Mouse (Mus musculus) midbrain, embryonic 14.5 days (tissue): Measurements from ENCODE around the gene Stambpl1. TPM values are rescaled to one million over a fixed set of nuclear protein-coding genes. Genes with fewer than 3 reads are reported as not detected.

Experiments used
- ATAC-seq: fragments of 200-750 bp; cut with Nextera tagmentation; 2 replicates; pipeline ENCODE4 v1.8.0; 2017; ENCODE audit warnings: moderate number of reproducible peaks, moderate library complexity; ENCODE audit not compliant: low FRiP score, low TSS enrichment
- DNase-seq: peaks from one replicate; pipeline ENCODE4 v3.0.0-alpha.2; 2015
- H3K27ac ChIP-seq: fragments of 300-500 bp; sonication (generic); replicated peaks from 2 replicates; pipeline ENCODE4 v1.5.1; 2014; ENCODE audit warnings: mild to moderate bottlenecking, low read depth, low read length, moderate library complexity
- H3K27me3 ChIP-seq: fragments of 300-500 bp; sonication (generic); 2 replicates; pipeline ENCODE4 v1.6.1; 2014; ENCODE audit warnings: low read length, control low read depth, mixed read lengths; ENCODE audit not compliant: control insufficient read depth, insufficient read depth
- H3K36me3 ChIP-seq: fragments of 300-500 bp; sonication (generic); 2 replicates; pipeline ENCODE4 v1.6.1; 2014; ENCODE audit warnings: low read length, control low read depth; ENCODE audit not compliant: control insufficient read depth, insufficient read depth
- H3K4me1 ChIP-seq: fragments of 300-500 bp; sonication (generic); 2 replicates; pipeline ENCODE4 v1.6.1; 2014; ENCODE audit warnings: mild to moderate bottlenecking, antibody characterized with exemption, low read length, control low read depth; ENCODE audit not compliant: control insufficient read depth, insufficient read depth
- H3K4me2 ChIP-seq: fragments of 300-500 bp; sonication (generic); 2 replicates; pipeline ENCODE4 v1.6.1; 2014; ENCODE audit warnings: mild to moderate bottlenecking, low read length, moderate library complexity
- H3K4me3 ChIP-seq: fragments of 300-500 bp; sonication (generic); replicated peaks from 2 replicates; pipeline ENCODE4 v1.5.1; 2014; ENCODE audit warnings: low read depth, low read length
- H3K9ac ChIP-seq: fragments of 300-500 bp; sonication (generic); replicated peaks from 2 replicates; pipeline ENCODE4 v1.6.1; 2014; ENCODE audit warnings: mild to moderate bottlenecking, low read length, moderate library complexity
- H3K9me3 ChIP-seq: fragments of 300-500 bp; sonication (generic); 2 replicates; pipeline ENCODE4 v1.6.1; 2016; ENCODE audit warnings: low read length, control low read depth, mixed read lengths; ENCODE audit not compliant: control insufficient read depth
- WGBS: fragments of 180-500 bp; shearing (Covaris S2); extraction: QIAGEN DNeasy Blood & Tissue Kit; methylation state at CpG from one replicate; pipeline ENCODE4 v1.1.7; 2014; 5-methylcytosine and 5-hydroxymethylcytosine counted together
- polyA plus RNA-seq: library from polyadenylated mRNA; unstranded; fragments of >200 nt; fragmentation: Nextera tagmentation; extraction: Ambion mirVana; gene quantifications from 2 replicates; pipeline ENCODE4 v1.2.1, GENCODE M21; 2014

Gene Stambpl1
- polyA plus RNA-seq, 1 experiment from 2014 or later: 11.5 TPM

- DNase-seq (no peak), ATAC-seq (no peak)
- WGBS: 91% methylated on average over 8 of the region's 8 CpGs
- Histone ChIP-seq H3K4me3 (no peak overlapping the region), H3K4me2 (no peak overlapping the region), H3K27ac (no peak overlapping the region), H3K27me3 (no peaks in the 10 kb centered on the region), H3K4me1 (no peaks in the 10 kb centered on the region), H3K9ac (no peak overlapping the region), H3K36me3 (no peaks in the 10 kb centered on the region), H3K9me3 (no peaks in the 10 kb centered on the region)
These were observed 14.9 kb downstream of the Stambpl1 start for GRCm38 (mm10) chr19:34206760-34207440.

DNA sequence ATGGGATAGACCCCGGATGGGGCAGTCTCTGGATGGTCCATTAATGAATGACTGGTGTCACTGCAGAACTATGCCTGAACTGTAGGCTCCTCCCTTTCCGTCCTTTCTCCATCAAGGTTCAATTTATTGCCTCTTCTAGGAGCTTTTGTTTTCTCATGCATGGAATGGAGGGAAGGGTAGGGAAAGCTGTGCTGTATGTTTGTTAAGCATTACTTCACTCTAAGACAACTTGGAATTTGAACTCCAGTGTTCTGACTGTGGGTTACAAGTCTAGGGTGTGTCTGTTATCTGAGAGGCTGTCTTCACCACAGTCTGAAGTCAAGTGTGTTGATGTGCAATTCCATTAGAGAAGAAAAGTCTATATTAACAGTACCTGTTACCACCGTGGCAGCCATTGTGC is 17.0 kb downstream of the Stambpl1 start:
- Histone ChIP-seq H3K27me3 (no peaks in the 10 kb centered on the region), H3K9me3 (no peaks in the 10 kb centered on the region), H3K36me3 (no peaks in the 10 kb centered on the region), H3K4me2 (no peak overlapping the region), H3K4me1 (no peaks in the 10 kb centered on the region), H3K9ac (no peak overlapping the region), H3K27ac (no peak overlapping the region), H3K4me3 (no peak overlapping the region)
- WGBS: 89% methylated on average over 3 of the region's 3 CpGs
- no peak for ATAC-seq
- no peak for DNase-seq

DNA sequence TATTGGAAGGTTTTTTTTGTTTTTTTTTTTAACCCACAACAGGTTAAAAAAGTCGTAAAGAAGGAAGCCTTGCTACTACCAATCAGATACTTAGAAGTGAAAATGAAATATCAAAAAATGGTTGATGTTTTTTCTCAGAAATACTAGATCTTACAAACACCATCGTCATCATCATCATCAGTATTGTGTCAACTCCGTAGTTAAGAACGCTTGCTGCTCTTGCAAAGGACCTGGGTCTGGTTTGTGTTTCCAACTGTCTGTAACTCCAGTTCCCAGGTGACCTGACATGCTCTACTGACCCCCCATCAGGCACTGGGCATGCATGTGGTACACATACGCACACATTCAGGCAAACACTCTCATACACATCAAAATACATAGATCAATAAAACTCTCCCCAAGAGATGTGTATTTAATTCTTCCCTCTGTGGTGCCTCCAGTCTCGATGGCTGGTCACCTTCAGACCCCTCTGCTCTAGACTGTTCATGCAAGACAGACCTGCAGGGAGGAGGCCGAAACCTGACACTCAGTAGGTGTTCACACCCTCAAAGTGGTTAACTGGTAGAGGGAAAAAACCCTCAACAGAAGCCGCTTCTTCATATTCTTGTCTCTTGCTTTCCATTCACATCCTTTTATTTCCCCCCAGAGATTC is 18.0 kb downstream of the Stambpl1 start:
- no peaks in the 10 kb centered on the region for H3K4me1 ChIP-seq
- DNase-seq: no peak
- WGBS: 86% methylated on average over 8 of the region's 8 CpGs
- H3K4me3 ChIP-seq: no peak overlapping the region
- no peaks in the 10 kb centered on the region for H3K9me3 ChIP-seq
- no peak for ATAC-seq
- no peaks in the 10 kb centered on the region for H3K36me3 ChIP-seq
- no peak overlapping the region for H3K27ac ChIP-seq
- H3K9ac ChIP-seq: no peak overlapping the region
- no peaks in the 10 kb centered on the region for H3K27me3 ChIP-seq
- H3K4me2 ChIP-seq: no peak overlapping the region

DNA sequence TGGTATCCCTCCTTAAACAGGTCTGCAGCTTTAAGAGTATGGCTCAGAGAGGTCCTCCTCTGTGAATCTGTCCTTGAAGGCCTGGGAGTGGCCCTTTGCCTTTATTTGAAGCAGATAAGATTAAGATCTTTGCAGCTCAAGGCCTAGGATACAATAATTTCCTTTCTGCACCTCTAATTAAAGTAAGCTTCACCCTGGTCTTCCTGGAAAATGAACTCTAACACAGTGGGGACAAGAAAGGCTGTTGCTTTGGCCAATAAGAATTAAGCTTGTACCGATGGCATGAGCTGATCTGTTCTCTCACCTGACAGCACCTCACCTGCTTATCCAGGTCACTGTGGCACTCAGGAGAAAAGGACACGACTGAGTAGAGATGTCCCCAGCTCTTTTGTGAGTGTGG is 18.8 kb downstream of the Stambpl1 start:
- no peak overlapping the region for H3K9ac ChIP-seq
- H3K27me3 ChIP-seq: no peaks in the 10 kb centered on the region
- no peaks in the 10 kb centered on the region for H3K36me3 ChIP-seq
- H3K4me2 ChIP-seq: no peak overlapping the region
- H3K27ac ChIP-seq: no peak overlapping the region
- ATAC-seq: no peak
- DNase-seq: no peak
- no peak overlapping the region for H3K4me3 ChIP-seq
- H3K9me3 ChIP-seq: no peaks in the 10 kb centered on the region
- H3K4me1 ChIP-seq: no peaks in the 10 kb centered on the region
- WGBS: 73% methylated on average over 2 of the region's 2 CpGs

GRCm38 (mm10) chr19:34212489-34213250 is 20.6 kb downstream of the Stambpl1 start:
- WGBS: 92% methylated on average over 12 of the region's 12 CpGs
- no peaks in the 10 kb centered on the region for H3K4me1 ChIP-seq
- no peak overlapping the region for H3K27ac ChIP-seq
- DNase-seq (no peak), ATAC-seq (no peak)
- no peaks in the 10 kb centered on the region for H3K36me3 ChIP-seq
- no peak overlapping the region for H3K4me3 ChIP-seq
- no peak overlapping the region for H3K9ac ChIP-seq
- H3K9me3 ChIP-seq: no peaks in the 10 kb centered on the region
- no peaks in the 10 kb centered on the region for H3K27me3 ChIP-seq
- no peak overlapping the region for H3K4me2 ChIP-seq

DNA sequence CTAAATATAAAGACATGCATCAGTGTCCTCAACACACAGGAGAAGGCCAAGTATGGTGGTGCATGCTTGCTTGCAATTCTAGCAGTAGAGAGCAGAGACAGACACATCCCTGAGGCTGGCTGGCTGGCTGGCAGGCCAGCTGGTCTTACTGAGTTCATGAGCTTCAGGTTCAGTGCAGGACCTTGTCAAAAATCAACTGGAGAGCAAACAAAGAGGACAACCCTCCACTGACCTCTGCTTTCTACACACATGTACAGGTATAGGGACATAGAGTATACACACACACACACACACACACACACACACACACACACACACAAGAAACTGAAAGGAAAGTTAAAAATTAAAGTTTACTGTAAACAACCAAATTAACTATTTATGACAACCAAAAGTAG is 21.2 kb downstream of the Stambpl1 start:
- H3K4me2 ChIP-seq: no peak overlapping the region
- no peak for DNase-seq
- ATAC-seq: no peak
- no peaks in the 10 kb centered on the region for H3K9me3 ChIP-seq
- no peak overlapping the region for H3K9ac ChIP-seq
- H3K27me3 ChIP-seq: no peaks in the 10 kb centered on the region
- no peaks in the 10 kb centered on the region for H3K4me1 ChIP-seq
- no peak overlapping the region for H3K27ac ChIP-seq
- no peak overlapping the region for H3K4me3 ChIP-seq
- H3K36me3 ChIP-seq: no peaks in the 10 kb centered on the region

DNA sequence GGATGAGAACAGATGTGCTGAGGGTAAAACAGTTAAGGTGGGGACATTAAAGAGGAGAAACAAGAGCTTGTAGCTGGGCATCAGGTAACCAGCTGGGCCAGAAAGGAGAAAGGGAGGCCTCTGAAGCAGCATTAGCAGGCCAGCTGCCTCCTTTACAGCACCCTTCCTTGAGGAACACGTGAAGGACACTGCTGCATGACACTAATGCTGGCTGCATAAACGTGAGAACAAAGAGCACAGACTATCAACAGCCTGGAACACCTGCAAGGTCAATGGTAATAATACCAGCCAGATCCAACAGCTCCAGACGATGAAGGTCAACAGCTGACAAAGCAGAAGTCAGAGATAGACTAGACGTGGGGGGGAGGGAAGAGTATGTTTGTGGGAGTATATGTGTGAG is 22.1 kb downstream of the Stambpl1 start:
- ATAC-seq: no peak
- Histone ChIP-seq H3K4me3 (no peak overlapping the region), H3K36me3 (no peaks in the 10 kb centered on the region), H3K4me1 (no peaks in the 10 kb centered on the region), H3K9me3 (no peaks in the 10 kb centered on the region), H3K27me3 (no peaks in the 10 kb centered on the region), H3K27ac (no peak overlapping the region), H3K4me2 (no peak overlapping the region), H3K9ac (no peak overlapping the region)
- no peak for DNase-seq
- 75% methylated on average over 4 of the region's 4 CpGs for WGBS

DNA sequence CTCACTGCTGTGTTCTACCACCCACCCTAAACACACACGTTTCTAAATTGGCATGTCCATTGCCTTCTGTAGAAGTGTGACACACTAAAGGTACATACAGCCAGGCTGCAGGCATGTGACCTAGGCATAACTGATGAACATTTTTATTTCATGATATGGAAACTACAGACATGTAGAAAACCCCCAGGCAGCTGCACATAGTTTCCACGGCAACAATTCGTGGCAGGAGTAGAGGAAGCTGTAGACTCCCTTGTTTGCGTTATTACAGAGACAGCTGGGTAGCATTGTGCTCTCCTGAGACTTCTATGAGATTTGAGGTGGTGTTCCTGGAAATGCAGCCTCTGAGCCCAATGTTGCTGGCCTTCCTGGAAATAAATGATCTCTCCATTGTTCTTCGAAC is 24.9 kb downstream of the Stambpl1 start:
- DNase-seq (peak; percentile 62), ATAC-seq (no peak)
- H3K4me3 ChIP-seq: no peak overlapping the region
- H3K4me2 ChIP-seq: no peak overlapping the region
- H3K9ac ChIP-seq: no peak overlapping the region
- 64% methylated on average over 5 of the region's 5 CpGs for WGBS
- H3K27me3 ChIP-seq: no peaks in the 10 kb centered on the region
- H3K4me1 ChIP-seq: no peaks in the 10 kb centered on the region
- H3K36me3 ChIP-seq: no peaks in the 10 kb centered on the region
- no peaks in the 10 kb centered on the region for H3K9me3 ChIP-seq
- no peak overlapping the region for H3K27ac ChIP-seq

DNA sequence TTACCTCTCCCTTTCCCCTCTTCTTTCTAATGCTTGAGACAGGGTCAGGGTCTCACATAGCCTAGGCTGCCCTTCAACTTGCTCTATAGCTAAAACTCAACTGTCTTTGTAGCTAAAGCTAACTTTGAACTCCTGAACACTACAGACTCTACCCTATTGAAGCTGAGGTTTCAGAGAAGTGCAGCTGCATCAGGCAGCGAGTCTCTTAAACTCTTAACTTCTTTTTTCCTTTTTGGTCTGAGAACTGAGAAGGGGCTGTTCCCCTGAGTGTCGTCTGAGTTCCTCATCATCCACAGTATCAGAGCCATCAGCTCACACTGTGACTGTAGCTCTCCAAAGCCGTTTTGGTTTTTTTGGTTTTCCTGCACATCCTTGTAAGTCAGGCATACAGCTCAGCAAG is 25.7 kb downstream of the Stambpl1 start:
- H3K27ac ChIP-seq: no peak overlapping the region
- ATAC-seq (no peak), DNase-seq (no peak)
- no peaks in the 10 kb centered on the region for H3K36me3 ChIP-seq
- H3K4me3 ChIP-seq: no peak overlapping the region
- 88% methylated on average over 3 of the region's 3 CpGs for WGBS
- H3K9me3 ChIP-seq: no peaks in the 10 kb centered on the region
- H3K4me1 ChIP-seq: no peaks in the 10 kb centered on the region
- H3K27me3 ChIP-seq: no peaks in the 10 kb centered on the region
- no peak overlapping the region for H3K4me2 ChIP-seq
- no peak overlapping the region for H3K9ac ChIP-seq
